Mouse (Mus musculus) CD8-positive naive resting alpha-beta T cell, adult 2 months (primary cell): ENCODE results near the gene Nprl3.

Source experiments
- DNase-seq, 2 experiments: peaks; one replicate each; pipeline ENCODE4 v3.0.0; 2022; ENCODE audit warnings: low read depth in 2 of 2, low spot score in 2 of 2

Nprl3 gene

GRCm38 (mm10) chr11:32200075-32200601 lies 67.4 kb downstream of the Nprl3 start, which contains the start of gene Il9r:
Gene Il9r (minus strand): TSS chr11:32200279.
- peak; percentile 13 to 25 for DNase-seq

GRCm38 (mm10) chr11:32199230-32199629 lies 68.3 kb downstream of the Nprl3 start:
- no peak for DNase-seq

- no peak for DNase-seq
Observed at GRCm38 (mm10) chr11:32198256-32198955, 69.1 kb downstream of the Nprl3 start.

- DNase-seq = no peak
Observed at GRCm38 (mm10) chr11:32197766-32198165, 69.7 kb downstream of the Nprl3 start.

GRCm38 (mm10) chr11:32196727-32197126 lies 70.8 kb downstream of the Nprl3 start:
- no peak for DNase-seq

- no peak for DNase-seq
Observed at GRCm38 (mm10) chr11:32195867-32196540, 71.5 kb downstream of the Nprl3 start.

DNA sequence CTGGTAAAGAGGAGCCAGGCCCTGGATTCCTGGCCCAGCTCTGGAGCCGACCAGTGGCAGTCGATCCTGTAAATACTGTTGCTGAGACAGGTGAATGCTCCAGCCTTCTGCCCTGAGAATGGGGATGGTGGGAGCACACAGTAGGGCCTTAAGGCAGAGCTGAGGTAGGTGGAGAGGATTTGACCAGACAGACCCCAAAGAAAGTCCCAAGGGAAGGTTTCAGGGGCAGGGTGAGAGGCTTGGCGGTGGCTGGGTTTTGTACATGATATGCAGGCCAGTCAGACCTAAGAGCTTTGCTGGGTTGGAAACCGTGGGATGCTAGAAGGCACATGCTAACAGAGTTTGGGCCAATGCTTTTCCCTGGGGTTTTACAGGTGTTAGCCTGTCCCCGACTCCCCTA lies 72.9 kb downstream of the Nprl3 start:
- DNase-seq = no peak

DNA sequence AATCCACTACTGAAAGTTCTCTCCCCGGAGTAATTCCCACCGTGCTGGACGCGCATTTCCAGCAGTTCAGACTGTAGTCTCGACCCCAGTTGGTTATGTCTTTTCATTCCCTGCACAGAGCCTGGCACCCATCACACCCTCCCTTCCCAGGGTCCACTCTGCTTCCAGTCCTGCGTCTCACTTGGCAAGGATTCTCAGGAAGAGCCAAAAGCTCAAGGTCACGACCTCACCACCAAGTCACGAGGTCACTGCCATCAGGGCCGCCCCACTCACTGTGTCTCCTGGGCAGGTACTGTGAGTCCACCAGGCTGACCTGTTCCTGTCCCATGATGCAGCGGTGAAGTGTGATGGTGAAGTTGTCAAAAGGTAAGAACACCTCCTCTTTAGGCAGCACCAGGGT lies 73.4 kb downstream of the Nprl3 start:
- DNase-seq = no peak

GRCm38 (mm10) chr11:32193156-32193555 lies 74.4 kb downstream of the Nprl3 start:
- DNase-seq = no peak

GRCm38 (mm10) chr11:32190603-32191110 lies 76.8 kb downstream of the Nprl3 start:
- no peak for DNase-seq

DNA sequence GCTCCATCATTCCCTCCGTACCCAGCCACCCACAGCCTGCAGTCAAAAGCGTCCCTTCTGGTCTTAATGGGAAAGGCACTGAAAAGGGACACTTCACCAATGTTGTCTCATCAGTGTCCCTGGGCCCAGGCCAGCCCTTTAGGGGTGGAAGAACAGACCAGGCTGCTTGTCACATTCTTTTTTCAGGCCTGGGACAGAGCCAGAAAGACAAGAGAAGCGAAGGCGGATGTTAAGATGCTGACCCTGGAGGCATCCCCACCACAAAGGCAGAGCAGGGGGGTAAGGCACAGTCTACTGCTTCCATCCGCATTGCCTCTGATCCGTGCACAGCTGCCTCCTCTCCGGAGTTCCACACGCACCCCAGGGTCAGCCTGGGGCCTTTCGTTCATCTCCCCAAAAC lies 77.4 kb downstream of the Nprl3 start:
- DNase-seq = no peak

DNA sequence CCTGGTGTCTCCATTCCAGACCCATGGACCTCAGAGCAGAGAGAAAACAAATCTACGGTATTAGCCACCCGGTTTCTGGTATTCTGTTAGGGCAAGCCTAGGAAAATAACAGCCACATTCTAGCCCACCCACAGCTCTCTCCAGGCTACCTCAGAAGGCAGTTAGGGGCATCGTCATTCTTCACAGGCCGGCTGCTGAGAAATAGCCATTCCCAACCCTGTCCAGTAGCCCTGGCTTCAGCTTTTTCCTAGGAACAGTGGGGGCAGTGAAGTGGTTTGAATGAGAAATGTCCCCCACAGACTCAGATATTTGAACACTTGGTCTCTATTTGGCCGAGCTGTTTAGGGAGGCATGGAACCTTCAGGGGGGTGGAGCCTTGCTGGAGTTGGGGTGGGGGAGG lies 78.1 kb downstream of the Nprl3 start:
- DNase-seq = no peak

GRCm38 (mm10) chr11:32188881-32189280 lies 78.6 kb downstream of the Nprl3 start:
- DNase-seq = no peak

GRCm38 (mm10) chr11:32187256-32187655 lies 80.3 kb downstream of the Nprl3 start:
- DNase-seq = no peak

DNA sequence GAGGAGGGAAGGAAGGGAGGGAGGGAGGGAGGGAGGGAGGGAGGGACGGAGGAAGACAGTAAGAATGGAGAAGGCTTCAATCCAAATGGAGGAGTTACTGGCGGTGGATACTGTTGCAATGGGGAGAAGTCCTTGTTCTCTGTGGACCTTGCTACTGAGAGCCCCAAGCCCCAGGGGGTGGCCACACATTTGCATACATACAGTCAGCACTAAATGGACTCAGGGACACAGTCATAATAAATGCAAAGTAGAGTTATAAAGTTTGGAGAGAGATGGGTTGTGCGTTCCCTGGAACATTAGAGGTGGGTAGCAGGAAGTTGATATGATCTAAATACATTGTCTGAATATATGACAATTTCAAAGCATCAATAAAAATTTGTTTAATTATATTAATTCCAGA lies 81.5 kb downstream of the Nprl3 start:
- no peak for DNase-seq

DNA sequence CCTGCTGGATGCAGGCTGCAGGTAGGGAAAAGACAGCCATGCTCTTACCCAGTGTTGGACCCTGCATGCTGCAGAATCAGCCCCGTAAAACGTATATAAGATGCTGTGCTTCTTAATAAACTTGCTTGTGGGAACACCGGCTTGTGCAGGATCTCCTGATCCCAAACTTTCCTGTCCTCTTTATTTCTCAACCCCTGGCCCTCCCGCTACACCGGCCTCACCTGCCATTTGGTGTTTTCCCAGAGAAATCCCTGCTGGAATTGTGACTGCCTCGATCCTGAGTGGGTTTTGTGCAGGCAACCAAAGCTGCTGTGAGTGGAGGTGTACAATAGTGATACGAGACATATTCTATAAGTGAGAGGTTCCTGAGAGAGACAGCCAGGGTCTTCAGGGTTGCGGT lies 83.0 kb downstream of the Nprl3 start:
- no peak for DNase-seq

DNA sequence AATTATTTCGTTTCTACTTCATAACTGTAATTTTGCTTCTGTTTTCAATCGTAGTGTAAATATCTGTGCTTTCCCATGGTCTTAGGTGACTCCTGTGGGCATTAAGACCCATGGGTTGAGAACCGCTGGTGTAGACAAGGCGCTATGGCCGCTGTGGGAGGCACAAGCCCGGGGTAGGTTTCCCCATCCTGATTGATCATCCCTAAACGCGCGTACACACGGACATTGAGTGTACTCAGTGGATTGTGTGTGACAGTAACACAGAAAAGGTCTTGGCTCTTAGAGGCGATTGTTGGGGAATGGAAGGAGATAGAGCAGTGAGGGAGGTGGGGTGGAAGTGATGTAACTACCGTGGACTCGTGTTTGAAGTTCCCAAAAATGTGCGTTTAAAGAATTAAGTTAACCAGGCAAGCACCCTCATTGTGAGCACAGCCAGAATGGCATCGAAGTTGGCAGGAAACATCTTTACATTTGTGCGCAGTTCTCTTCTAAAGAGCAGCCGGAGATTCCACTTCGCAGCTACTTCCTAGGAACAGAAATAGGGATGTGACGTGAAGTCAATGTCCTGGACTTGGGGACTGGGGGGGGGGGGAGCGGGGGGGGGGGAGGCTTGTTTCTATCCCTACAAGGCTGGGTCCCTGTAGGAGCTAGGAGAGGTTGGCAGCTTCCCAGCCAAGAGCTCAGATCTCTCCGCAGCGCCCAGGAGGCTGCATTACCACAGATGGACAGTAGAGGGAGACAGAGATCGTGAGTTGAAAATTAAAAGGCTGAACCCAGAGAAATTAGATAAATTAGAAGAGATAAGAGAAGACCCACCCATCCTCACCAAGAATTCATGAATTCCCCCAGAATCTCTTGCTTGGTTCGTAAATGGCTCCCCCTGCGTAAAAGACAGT lies 85.3 kb downstream of the Nprl3 start:
- DNase-seq = peak; percentile 67 to 76

- DNase-seq = no peak
Observed at GRCm38 (mm10) chr11:32181246-32181645, 86.3 kb downstream of the Nprl3 start.

GRCm38 (mm10) chr11:32178506-32178905 lies 89.0 kb downstream of the Nprl3 start:
- no peak for DNase-seq
